Mouse (Mus musculus) megakaryocyte, embryonic 14.5 days (primary cell): ENCODE results near the gene 2310061I04Rik. TPM values are rescaled to one million over a fixed set of nuclear protein-coding genes. Genes with fewer than 3 reads are reported as not detected.
A peak's percentile ranks its signal among the peaks of the same experiment; 100 is the strongest.
"Not testable (repeated sequence)": the region's sequence is repeated elsewhere in the genome, so short reads cannot be mapped to it uniquely, and the experiment has no call there.

Source experiments
- H3K27me3 ChIP-seq: replicated peaks from 2 replicates; pipeline ENCODE3; 2012; ENCODE audit warnings: inconsistent platforms
- H3K36me3 ChIP-seq: replicated peaks from 2 replicates; pipeline ENCODE3; 2012; ENCODE audit warnings: low read length, inconsistent platforms, mixed read lengths
- H3K4me1 ChIP-seq: 2 replicates; pipeline ENCODE4 v1.6.1; 2012; ENCODE audit warnings: inconsistent platforms
- H3K4me3 ChIP-seq: replicated peaks from 2 replicates; pipeline ENCODE3; 2012; ENCODE audit warnings: moderate library complexity, mild to moderate bottlenecking, inconsistent platforms
- H3K9me3 ChIP-seq: 2 replicates; pipeline ENCODE4 v1.6.1; 2012; ENCODE audit warnings: inconsistent platforms
- FLI1 ChIP-seq: IDR thresholded peaks from 2 replicates; pipeline ENCODE4 v1.6.1; 2012; ENCODE audit warnings: low read length, inconsistent platforms, mixed read lengths
- GATA1 ChIP-seq: IDR thresholded peaks from 3 replicates; pipeline ENCODE4 v1.6.1; 2012; ENCODE audit warnings: mixed read lengths, low read length, inconsistent platforms, borderline replicate concordance
- polyA plus RNA-seq: library from polyadenylated mRNA; stranded (reverse); fragments of >175 nt; gene quantifications from 2 replicates; pipeline ENCODE4 v1.2.3, GENCODE M21; 2012; ENCODE audit warnings: low replicate concordance; ENCODE audit not compliant: insufficient read depth

2310061I04Rik gene
- 101 and 470 TPM in 2 replicates for polyA plus RNA-seq

DNA sequence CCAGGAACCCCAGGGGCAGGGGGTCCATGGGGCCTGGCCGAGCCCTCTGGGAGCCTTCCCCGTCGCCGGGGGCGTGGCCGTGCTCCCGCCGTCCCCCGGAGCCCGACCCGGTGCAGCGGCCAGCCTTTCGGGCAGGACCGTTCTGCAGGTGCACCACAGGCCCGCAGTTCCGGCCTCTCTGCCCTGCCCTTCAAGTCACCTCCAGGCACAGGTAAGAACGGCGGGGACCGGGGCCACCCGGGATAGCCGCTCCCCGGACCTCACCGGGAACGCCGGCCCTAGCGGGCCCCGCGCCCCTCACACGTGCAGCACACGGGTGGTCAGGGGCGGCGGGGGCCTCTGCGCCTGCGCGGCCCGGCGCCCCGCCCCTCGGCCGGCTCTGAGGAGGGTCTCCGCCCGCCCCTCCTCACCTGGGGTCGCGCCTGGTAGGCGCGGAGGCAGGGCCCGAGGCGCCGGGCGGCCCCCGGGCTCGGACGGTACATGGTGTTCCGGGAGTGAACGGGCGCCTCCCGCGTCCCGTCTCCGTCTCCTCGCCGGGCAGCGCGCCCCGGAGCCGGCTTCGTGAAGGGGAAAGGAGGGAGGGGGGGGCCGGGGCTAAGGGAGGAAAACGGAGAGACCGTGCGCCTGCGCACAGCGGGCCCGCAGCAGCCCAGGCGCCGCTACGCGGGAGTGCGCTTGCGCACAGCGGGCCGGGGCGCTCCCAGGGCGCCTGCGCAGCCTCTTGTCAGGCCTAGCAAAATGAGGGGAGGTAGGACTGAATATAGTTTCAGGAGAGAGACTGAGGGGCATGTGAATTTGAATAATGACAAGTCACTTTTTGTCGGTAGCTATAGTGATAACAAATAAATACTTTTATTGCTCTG, at the start of gene 2310061I04Rik:
TSS of gene 2310061I04Rik (minus strand) at position 651 of the 863 bp plus-strand sequence.
- H3K4me1 ChIP-seq: peaks cover 68% of the 10 kb centered on the region
- peak within 1 kb of the TSS; percentile 95 for H3K4me3 ChIP-seq
- TF ChIP-seq FLI1: no peak
- TF ChIP-seq GATA1: no peak
- peaks cover 64% of the 10 kb centered on the region for H3K36me3 ChIP-seq
- H3K27me3 ChIP-seq: no peaks in the 10 kb centered on the region
- H3K9me3 ChIP-seq: no peaks in the 10 kb centered on the region

DNA sequence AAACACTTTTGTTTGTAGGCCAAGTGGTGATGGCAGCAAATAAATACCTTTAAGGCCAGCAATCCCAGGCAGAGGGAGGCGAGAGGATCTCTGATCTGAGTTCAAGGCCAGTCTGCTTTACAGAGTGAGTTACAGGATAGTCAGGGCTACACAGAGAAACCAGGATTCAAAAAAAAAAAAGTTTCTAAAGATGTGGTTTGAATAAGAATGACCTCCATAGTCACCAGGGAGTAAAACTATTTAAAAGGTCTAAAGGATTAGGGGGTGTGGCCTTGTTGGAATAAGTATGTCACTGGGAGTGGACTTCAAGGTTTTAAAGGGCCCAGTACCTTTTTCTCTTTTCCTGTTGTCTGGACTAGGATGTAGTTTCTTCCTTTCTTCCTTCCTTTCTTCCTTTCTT, 42.7 kb upstream of the 2310061I04Rik start:
- H3K27me3 ChIP-seq: no peaks in the 10 kb centered on the region
- no peak overlapping the region for H3K4me3 ChIP-seq
- no peak for TF ChIP-seq FLI1
- TF ChIP-seq GATA1: no peak
- peaks cover 8% of the 10 kb centered on the region for H3K9me3 ChIP-seq
- H3K36me3 ChIP-seq: no peaks in the 10 kb centered on the region
- no peaks in the 10 kb centered on the region for H3K4me1 ChIP-seq

GRCm38 (mm10) chr17:35939108-35939507, 41.9 kb upstream of the 2310061I04Rik start:
- Histone ChIP-seq H3K4me3 (no peak overlapping the region), H3K4me1 (no peaks in the 10 kb centered on the region), H3K27me3 (no peaks in the 10 kb centered on the region), H3K9me3 (peaks cover 8% of the 10 kb centered on the region), H3K36me3 (no peaks in the 10 kb centered on the region)
- TF ChIP-seq FLI1 (no peak), GATA1 (no peak)

GRCm38 (mm10) chr17:35937700-35938348, 40.6 kb upstream of the 2310061I04Rik start:
- Histone ChIP-seq H3K4me1 (no peaks in the 10 kb centered on the region), H3K27me3 (no peaks in the 10 kb centered on the region), H3K9me3 (peaks cover 8% of the 10 kb centered on the region), H3K4me3 (no peak overlapping the region), H3K36me3 (no peaks in the 10 kb centered on the region)
- no peak for TF ChIP-seq GATA1
- TF ChIP-seq FLI1: no peak

- not testable (repeated sequence) for H3K9me3 ChIP-seq, H3K27me3 ChIP-seq, H3K4me3 ChIP-seq, H3K4me1 ChIP-seq, H3K36me3 ChIP-seq
These were observed 38.5 kb upstream of the 2310061I04Rik start for GRCm38 (mm10) chr17:35935763-35936162.

GRCm38 (mm10) chr17:35932608-35933007, 35.4 kb upstream of the 2310061I04Rik start:
- no peaks in the 10 kb centered on the region for H3K9me3 ChIP-seq
- peaks cover 41% of the 10 kb centered on the region for H3K36me3 ChIP-seq
- peaks cover 25% of the 10 kb centered on the region for H3K4me1 ChIP-seq
- no peaks in the 10 kb centered on the region for H3K27me3 ChIP-seq
- no peak for TF ChIP-seq GATA1
- TF ChIP-seq FLI1: no peak
- H3K4me3 ChIP-seq: no peak overlapping the region

DNA sequence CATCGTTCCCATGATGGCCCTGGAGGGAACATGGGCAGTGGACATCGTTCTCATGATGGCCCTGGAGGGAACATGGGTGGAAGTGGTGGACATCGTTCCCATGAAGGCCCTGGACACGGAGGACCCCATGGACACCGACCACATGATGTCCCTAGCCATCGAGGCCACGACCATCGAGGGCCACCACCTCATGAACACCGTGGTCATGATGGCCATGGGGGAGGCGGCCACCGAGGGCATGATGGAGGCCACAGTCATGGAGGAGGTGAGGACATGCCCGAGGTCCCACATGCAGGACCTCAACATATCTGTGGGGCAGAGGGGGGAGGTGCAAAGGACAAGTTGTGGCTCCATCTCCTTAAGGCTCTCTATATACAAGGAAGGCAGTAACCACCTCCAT, 33.4 kb upstream of the 2310061I04Rik start:
- no peaks in the 10 kb centered on the region for H3K9me3 ChIP-seq
- TF ChIP-seq GATA1: no peak
- no peak for TF ChIP-seq FLI1
- peaks cover 59% of the 10 kb centered on the region for H3K36me3 ChIP-seq
- H3K4me3 ChIP-seq: peak overlapping the region; percentile 8
- H3K27me3 ChIP-seq: no peaks in the 10 kb centered on the region
- peaks cover 38% of the 10 kb centered on the region for H3K4me1 ChIP-seq

DNA sequence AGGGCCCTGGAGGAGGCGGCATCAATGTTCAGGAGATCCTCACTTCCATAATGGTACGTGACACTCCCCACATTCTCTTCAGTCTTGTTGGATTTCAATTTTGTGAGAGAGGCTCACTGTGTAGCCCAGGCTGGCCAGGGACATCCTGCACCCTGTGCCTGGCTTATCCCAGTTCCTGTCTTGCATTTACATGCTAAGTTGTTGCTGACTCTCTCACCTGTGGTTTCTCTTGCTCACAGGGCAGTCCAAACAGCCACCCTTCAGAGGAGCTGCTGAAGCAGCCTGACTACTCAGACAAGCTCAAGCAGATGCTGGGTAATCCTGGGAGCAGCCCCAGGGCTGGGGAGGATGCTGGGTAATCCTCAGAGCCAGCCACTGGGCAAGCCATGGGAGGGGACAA, 32.3 kb upstream of the 2310061I04Rik start:
- TF ChIP-seq GATA1: no peak
- no peak for TF ChIP-seq FLI1

DNA sequence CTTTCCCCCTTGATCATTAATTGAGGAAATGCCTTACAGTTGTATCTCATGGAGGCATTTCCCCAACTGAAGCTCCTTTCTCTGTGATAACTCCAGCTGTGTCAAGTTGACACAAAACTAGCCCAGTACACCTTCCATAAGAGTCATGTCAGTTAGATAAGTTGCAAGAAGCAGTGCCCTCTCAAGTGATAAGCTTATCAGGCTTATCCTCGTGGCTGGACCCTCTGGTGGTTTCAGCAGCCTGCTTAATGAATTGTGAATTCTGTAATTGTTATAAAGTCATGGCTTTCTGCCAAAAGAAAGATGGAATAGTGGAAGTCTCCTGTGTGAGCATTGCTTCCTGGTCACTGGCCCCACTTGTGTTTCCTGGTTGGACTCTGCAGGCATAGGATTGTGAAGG, 30.2 kb upstream of the 2310061I04Rik start:
- TF ChIP-seq FLI1: no peak
- no peak for TF ChIP-seq GATA1
- Histone ChIP-seq H3K4me1 (peaks cover 67% of the 10 kb centered on the region), H3K9me3 (no peaks in the 10 kb centered on the region), H3K36me3 (peaks cover 87% of the 10 kb centered on the region), H3K4me3 (no peak overlapping the region), H3K27me3 (no peaks in the 10 kb centered on the region)

More for the DNA sequence above, 32.3 kb upstream of the 2310061I04Rik start:
- Histone ChIP-seq H3K27me3 (no peaks in the 10 kb centered on the region), H3K4me1 (peaks cover 46% of the 10 kb centered on the region), H3K4me3 (no peak overlapping the region), H3K36me3 (peaks cover 69% of the 10 kb centered on the region), H3K9me3 (no peaks in the 10 kb centered on the region)

DNA sequence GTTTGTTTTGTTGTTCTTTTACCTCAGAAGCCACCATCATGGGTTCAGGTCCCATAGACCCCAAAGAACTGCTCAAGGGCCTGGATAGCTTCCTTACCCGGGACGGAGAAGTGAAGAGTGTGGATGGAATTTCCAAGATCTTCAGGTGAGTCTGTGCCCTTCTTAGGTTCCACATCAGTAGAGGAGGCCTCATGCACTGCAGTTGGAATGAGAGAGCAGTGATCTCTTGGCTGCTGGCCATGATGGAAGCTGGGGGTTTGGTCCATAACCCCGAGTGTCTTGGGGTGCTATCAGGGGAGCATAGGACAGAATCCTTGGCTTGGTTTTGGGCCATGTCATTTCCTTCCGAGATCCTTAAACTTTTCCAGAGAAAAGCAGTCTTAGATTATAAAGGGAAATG, 26.1 kb upstream of the 2310061I04Rik start:
- Histone ChIP-seq H3K27me3 (no peaks in the 10 kb centered on the region), H3K9me3 (no peaks in the 10 kb centered on the region), H3K4me3 (no peak overlapping the region), H3K4me1 (peaks cover 79% of the 10 kb centered on the region), H3K36me3 (peaks cover 91% of the 10 kb centered on the region)
- TF ChIP-seq GATA1: no peak
- no peak for TF ChIP-seq FLI1
